Mouse (Mus musculus) heart, adult 2 months (tissue): ENCODE measurements around the gene Slc17a3. TPM values are rescaled to one million over a fixed set of nuclear protein-coding genes. Genes with fewer than 3 reads are reported as not detected.

ENCODE experiments used
- DNase-seq, 2 experiments: peaks; one replicate each; pipeline ENCODE4 v3.0.0; 2021
- H3K27ac ChIP-seq: fragments of 200-600 bp; 2 replicates; pipeline ENCODE4 v1.8.1; 2022
- H3K27me3 ChIP-seq: fragments of 200-500 bp; 2 replicates; pipeline ENCODE4 v1.6.1; 2012; ENCODE audit warnings: mild to moderate bottlenecking, low read length, inconsistent platforms, mixed read lengths; ENCODE audit not compliant: control insufficient read depth, insufficient read depth
- H3K36me3 ChIP-seq: fragments of 200-500 bp; 2 replicates; pipeline ENCODE4 v1.6.1; 2012; ENCODE audit warnings: low read length, inconsistent platforms; ENCODE audit not compliant: control insufficient read depth, insufficient read depth
- H3K4me1 ChIP-seq: fragments of 200-500 bp; 2 replicates; pipeline ENCODE4 v1.6.1; 2011; ENCODE audit warnings: low read length; ENCODE audit not compliant: control insufficient read depth, insufficient read depth
- H3K4me3 ChIP-seq: fragments of 200-600 bp; 2 replicates; pipeline ENCODE4 v1.8.1; 2022
- H3K79me2 ChIP-seq: fragments of 200-500 bp; replicated peaks from 2 replicates; pipeline ENCODE4 v1.6.1; 2012; ENCODE audit warnings: mild to moderate bottlenecking, inconsistent platforms, low read length, moderate library complexity, mixed read lengths; ENCODE audit not compliant: control insufficient read depth, insufficient read depth
- H3K9ac ChIP-seq: fragments of 200-500 bp; 2 replicates; pipeline ENCODE4 v1.6.1; 2012; ENCODE audit warnings: low read depth, mild to moderate bottlenecking, control low read depth, inconsistent platforms, low read length, mixed read lengths
- CTCF ChIP-seq: fragments of 200-600 bp; IDR thresholded peaks from 2 replicates; pipeline ENCODE4 v1.8.1; 2022; ENCODE audit warnings: antibody characterized with exemption, mild to moderate bottlenecking, moderate library complexity
- EP300 ChIP-seq: fragments of 200-500 bp; IDR thresholded peaks from 2 replicates; pipeline ENCODE4 v1.6.1; 2011; ENCODE audit warnings: low read depth, low read length, control low read depth; ENCODE audit not compliant: insufficient read depth
- POLR2A ChIP-seq: fragments of 200-500 bp; IDR thresholded peaks from 2 replicates; pipeline ENCODE4 v1.6.1; 2011; ENCODE audit warnings: mild to moderate bottlenecking, low read depth, low read length, control low read depth; ENCODE audit not compliant: insufficient read depth
- WGBS: fragments of 180-500 bp; shearing (Covaris S2); methylation state at CpG from one replicate; pipeline ENCODE4 v1.1.7; 2018; 5-methylcytosine and 5-hydroxymethylcytosine counted together
- intact Hi-C: fragments of 180-260 bp; cut with DNase I; formaldehyde crosslinking; loops from one replicate; pipeline ENCODE4 v1.15.1; 2025
- polyA plus RNA-seq: library from polyadenylated mRNA; depleted of rRNA; stranded (reverse); fragments of >200 nt; gene quantifications from 2 replicates; pipeline ENCODE4 v1.2.3, GENCODE M21; 2012
- total RNA-seq, 2 experiments: library from RNA; stranded (reverse); gene quantifications; 2 replicates each; pipeline ENCODE4 v1.2.3; 2021

Slc17a3 gene
- total and polyA plus RNA-seq, 3 experiments: not detected

DNA sequence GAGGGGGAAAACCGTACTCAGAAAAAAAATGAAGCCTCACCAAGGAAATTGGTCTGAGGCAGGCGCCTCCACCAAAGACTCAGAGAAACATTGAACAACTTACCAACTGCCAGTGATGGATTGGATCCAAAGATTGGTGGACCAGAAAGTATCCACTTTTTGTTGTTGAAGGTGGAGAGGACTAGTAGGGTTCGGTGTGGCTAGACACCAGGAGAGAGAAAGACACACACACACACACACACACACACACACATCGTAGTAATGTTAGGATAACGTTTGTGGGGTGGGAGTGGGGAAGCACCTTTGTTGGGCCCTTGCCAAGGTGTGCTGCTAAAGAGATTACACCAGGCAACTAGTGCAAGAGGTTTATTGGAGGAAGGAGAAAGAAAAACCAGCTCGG is 27.8 kb downstream of the Slc17a3 start:
- Histone ChIP-seq H3K36me3 (no peaks in the 10 kb centered on the region), H3K4me3 (no peak overlapping the region), H3K27ac (no peak overlapping the region), H3K9ac (no peak overlapping the region), H3K4me1 (peaks cover 1% of the 10 kb centered on the region; the same call in 1 of the 2 replicates), H3K79me2 (no peaks in the 10 kb centered on the region), H3K27me3 (no peaks in the 10 kb centered on the region)
- WGBS: 73% methylated on average over 6 of the region's 6 CpGs
- TF ChIP-seq POLR2A: no peak
- TF ChIP-seq EP300: no peak
- no peak for TF ChIP-seq CTCF
- intact Hi-C loops: no loop called here
- DNase-seq: no peak

- no peak for DNase-seq
- Histone ChIP-seq H3K27me3 (no peaks in the 10 kb centered on the region), H3K9ac (no peak within 1 kb of the TSS), H3K4me1 (peaks cover 1% of the 10 kb centered on the region; the same call in 1 of the 2 replicates), H3K79me2 (no peaks in the 10 kb centered on the region), H3K27ac (no peak within 1 kb of the TSS), H3K4me3 (no peak within 1 kb of the TSS), H3K36me3 (no peaks in the 10 kb centered on the region)
- WGBS: 70% methylated on average over 7 of the region's 7 CpGs
- intact Hi-C loops: no loop called here
- TF ChIP-seq CTCF: no peak
- no peak for TF ChIP-seq POLR2A
- TF ChIP-seq EP300: no peak
Observed at GRCm38 (mm10) chr13:23867405-23867804, 28.2 kb downstream of the Slc17a3 start, which contains the start of gene Slc17a1. TSS of gene Slc17a1 (plus strand) at chr13:23867750.

GRCm38 (mm10) chr13:23868790-23869533 is 29.7 kb downstream of the Slc17a3 start:
- intact Hi-C loops: no loop called here
- TF ChIP-seq CTCF: no peak
- no peak for TF ChIP-seq EP300
- no peak for TF ChIP-seq POLR2A
- no peak for DNase-seq
- no peak overlapping the region for H3K27ac ChIP-seq
- H3K9ac ChIP-seq: no peak overlapping the region
- H3K4me3 ChIP-seq: no peak overlapping the region
- H3K4me1 ChIP-seq: peaks cover 1% of the 10 kb centered on the region; the same call in 1 of the 2 replicates
- 83% methylated on average over 8 of the region's 8 CpGs for WGBS
- no peaks in the 10 kb centered on the region for H3K79me2 ChIP-seq
- H3K27me3 ChIP-seq: no peaks in the 10 kb centered on the region
- H3K36me3 ChIP-seq: no peaks in the 10 kb centered on the region

DNA sequence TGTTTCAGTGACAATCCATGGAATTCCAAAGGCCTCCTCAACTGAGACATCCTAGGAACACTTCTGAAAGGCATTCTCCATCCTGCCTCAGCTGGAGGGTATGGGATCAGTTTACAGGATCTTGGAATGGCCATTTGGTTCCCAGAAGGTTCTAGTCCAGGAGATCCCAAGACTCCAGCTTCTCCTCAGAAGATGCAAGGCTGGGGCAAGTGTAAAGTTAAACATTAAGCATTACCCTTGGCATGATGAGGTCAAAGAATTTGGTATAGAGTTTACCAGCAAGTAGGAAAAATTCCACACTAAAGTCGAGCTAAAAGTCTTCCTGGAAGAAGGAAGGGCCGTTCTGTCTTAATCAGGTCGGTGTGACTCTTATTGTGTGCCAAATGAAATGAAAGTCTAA is 30.8 kb downstream of the Slc17a3 start:
- H3K79me2 ChIP-seq: no peaks in the 10 kb centered on the region
- 62% methylated on average over 3 of the region's 3 CpGs for WGBS
- H3K27me3 ChIP-seq: no peaks in the 10 kb centered on the region
- intact Hi-C loops: no loop called here
- H3K4me1 ChIP-seq: peaks cover 1% of the 10 kb centered on the region; the same call in 1 of the 2 replicates
- H3K9ac ChIP-seq: no peak overlapping the region
- H3K36me3 ChIP-seq: no peaks in the 10 kb centered on the region
- no peak overlapping the region for H3K27ac ChIP-seq
- TF ChIP-seq POLR2A (no peak), CTCF (no peak), EP300 (no peak)
- DNase-seq: no peak
- H3K4me3 ChIP-seq: no peak overlapping the region

- DNase-seq: no peak
- Histone ChIP-seq H3K4me3 (no peak overlapping the region), H3K36me3 (no peaks in the 10 kb centered on the region), H3K9ac (no peak overlapping the region), H3K79me2 (no peaks in the 10 kb centered on the region), H3K4me1 (no peaks in the 10 kb centered on the region), H3K27ac (no peak overlapping the region), H3K27me3 (no peaks in the 10 kb centered on the region)
- TF ChIP-seq CTCF: no peak
- TF ChIP-seq EP300: no peak
- no peak for TF ChIP-seq POLR2A
- WGBS: 74% methylated on average over 5 of the region's 5 CpGs
- intact Hi-C loops: no loop called here
Observed at GRCm38 (mm10) chr13:23873141-23873540, 33.9 kb downstream of the Slc17a3 start.

DNA sequence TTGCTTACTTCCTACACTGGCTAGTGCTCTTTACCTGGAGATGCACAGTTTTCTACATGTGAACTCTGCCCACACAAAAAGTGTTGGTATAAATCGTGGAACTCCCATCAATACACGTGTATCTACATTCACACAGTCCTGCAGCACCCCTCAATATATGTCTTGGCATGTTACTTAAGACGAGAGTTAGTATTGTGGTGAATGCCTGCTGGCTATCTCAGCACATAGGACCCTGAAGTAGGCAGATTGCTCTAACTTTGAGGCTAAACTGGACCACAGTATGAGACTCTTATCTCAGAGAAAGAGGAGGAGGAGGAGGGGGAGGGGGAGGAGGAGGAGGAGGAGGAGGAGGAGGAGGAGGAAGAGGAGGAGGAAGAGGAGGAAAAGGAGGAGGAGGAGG is 39.9 kb downstream of the Slc17a3 start:
- Histone ChIP-seq H3K27me3 (no peaks in the 10 kb centered on the region), H3K9ac (no peak overlapping the region), H3K36me3 (no peaks in the 10 kb centered on the region), H3K27ac (no peak overlapping the region), H3K79me2 (no peaks in the 10 kb centered on the region), H3K4me1 (no peaks in the 10 kb centered on the region), H3K4me3 (no peak overlapping the region)
- DNase-seq: no peak
- intact Hi-C loops: no loop called here
- TF ChIP-seq CTCF: no peak
- TF ChIP-seq POLR2A: no peak
- TF ChIP-seq EP300: no peak
- 69% methylated on average over 3 of the region's 3 CpGs for WGBS
